Mouse (Mus musculus) ES-E14 (cell line): ENCODE measurements around the gene Tut7.

Source experiments
- CHD2 ChIP-seq: IDR thresholded peaks from 2 replicates; pipeline ENCODE4 v1.6.1; 2014; ENCODE audit warnings: mild to moderate bottlenecking, low read depth, low read length, inconsistent platforms
- HCFC1 ChIP-seq: IDR thresholded peaks from 2 replicates; pipeline ENCODE4 v1.6.1; 2012; ENCODE audit warnings: low read length, inconsistent platforms, borderline replicate concordance; ENCODE audit not compliant: insufficient read depth
- ZC3H11A ChIP-seq: IDR thresholded peaks from 2 replicates; pipeline ENCODE4 v1.6.1; 2012; ENCODE audit warnings: low read depth, mild to moderate bottlenecking, inconsistent platforms, low read length, borderline replicate concordance

GRCm38 (mm10) chr13:59726139-59726867 is 96.6 kb downstream of the Tut7 start:
- TF ChIP-seq ZC3H11A, result no peak
- no peak for TF ChIP-seq HCFC1
- TF ChIP-seq CHD2, result no peak
